Mouse (Mus musculus) ES-Bruce4 (cell line): ENCODE measurements around the gene Fbxw5. TPM values are rescaled to one million over a fixed set of nuclear protein-coding genes. Genes with fewer than 3 reads are reported as not detected.

Source experiments
- H3K27ac ChIP-seq: 2 replicates; pipeline ENCODE4 v1.5.1; 2012; ENCODE audit warnings: low read length, inconsistent platforms; ENCODE audit not compliant: insufficient read depth
- H3K27me3 ChIP-seq: 2 replicates; pipeline ENCODE4 v1.6.1; 2012; ENCODE audit warnings: mild to moderate bottlenecking, low read length, inconsistent platforms; ENCODE audit not compliant: control insufficient read depth, poor library complexity, insufficient read depth, severe bottlenecking
- H3K36me3 ChIP-seq: 2 replicates; pipeline ENCODE4 v1.6.1; 2012; ENCODE audit warnings: inconsistent platforms, mild to moderate bottlenecking, low read length, moderate library complexity; ENCODE audit not compliant: control insufficient read depth, poor library complexity, insufficient read depth, severe bottlenecking
- H3K4me1 ChIP-seq: one replicate; pipeline ENCODE4 v1.8.1; 2011; ENCODE audit warnings: low read length; ENCODE audit not compliant: control insufficient read depth, insufficient read depth
- H3K4me3 ChIP-seq: 2 replicates; pipeline ENCODE4 v1.5.1; 2011; ENCODE audit warnings: low read depth, mild to moderate bottlenecking, low read length
- H3K9ac ChIP-seq: 2 replicates; pipeline ENCODE4 v1.6.1; 2012; ENCODE audit warnings: low read depth, mild to moderate bottlenecking, inconsistent platforms; ENCODE audit not compliant: poor library complexity, severe bottlenecking
- H3K9me3 ChIP-seq: replicated peaks from 2 replicates; pipeline ENCODE4 v1.6.1; 2012; ENCODE audit warnings: mild to moderate bottlenecking, low read length, inconsistent platforms; ENCODE audit not compliant: control insufficient read depth, poor library complexity, insufficient read depth, severe bottlenecking
- CTCF ChIP-seq: IDR thresholded peaks from one replicate; pipeline ENCODE4 v1.8.1; 2011; ENCODE audit warnings: low read depth, low read length
- EP300 ChIP-seq: IDR thresholded peaks from 2 replicates; pipeline ENCODE4 v1.6.1; 2011; ENCODE audit warnings: low read depth, low read length; ENCODE audit not compliant: insufficient read depth
- POLR2A ChIP-seq: IDR thresholded peaks from one replicate; pipeline ENCODE4 v1.8.1; 2011; ENCODE audit warnings: low read length; ENCODE audit not compliant: insufficient read depth
- polyA plus RNA-seq: library from polyadenylated mRNA; stranded (reverse); fragments of >200 nt; gene quantifications from 2 replicates; pipeline ENCODE4 v1.2.4, GENCODE M21; 2011; ENCODE audit warnings: low read depth; ENCODE audit not compliant: missing spikeins, insufficient read depth, insufficient read length

The Fbxw5 gene
- polyA plus RNA-seq = 16.4 and 18.4 TPM in 2 replicates

- H3K36me3 ChIP-seq = no peaks in the 10 kb centered on the region
- H3K27ac ChIP-seq = no peak within 1 kb of the TSS
- H3K9me3 ChIP-seq = no peaks in the 10 kb centered on the region
- no peaks in the 10 kb centered on the region for H3K4me1 ChIP-seq
- no peaks in the 10 kb centered on the region for H3K27me3 ChIP-seq
- H3K4me3 ChIP-seq = peak within 1 kb of the TSS; percentile 88
- TF ChIP-seq EP300 (no peak), CTCF (no peak), POLR2A (no peak)
- peak within 1 kb of the TSS; percentile 67 for H3K9ac ChIP-seq
Measured at GRCm38 (mm10) chr2:25500576-25501405, at the start of gene Fbxw5. Fbxw5 (plus strand) TSS chr2:25500750.

- TF ChIP-seq EP300 = no peak
- TF ChIP-seq CTCF = no peak
- no peak for TF ChIP-seq POLR2A
- Histone ChIP-seq H3K4me1 (peaks cover 2% of the 10 kb centered on the region), H3K9me3 (no peaks in the 10 kb centered on the region), H3K36me3 (no peaks in the 10 kb centered on the region), H3K27me3 (no peaks in the 10 kb centered on the region), H3K4me3 (no peak overlapping the region), H3K9ac (no peak overlapping the region), H3K27ac (no peak overlapping the region)
Measured at GRCm38 (mm10) chr2:25450853-25451647, 49.5 kb upstream of the Fbxw5 start.

- no peaks in the 10 kb centered on the region for H3K9me3 ChIP-seq
- no peak overlapping the region for H3K4me3 ChIP-seq
- no peak for TF ChIP-seq POLR2A
Measured at GRCm38 (mm10) chr2:25452951-25453350, 47.6 kb upstream of the Fbxw5 start.

GRCm38 (mm10) chr2:25456205-25456953 lies 44.2 kb upstream of the Fbxw5 start, which contains the start of gene Clic3:
Clic3 (plus strand) TSS chr2:25456838.
- Histone ChIP-seq H3K9me3 (no peaks in the 10 kb centered on the region), H3K9ac (no peak within 1 kb of the TSS), H3K27me3 (no peaks in the 10 kb centered on the region), H3K4me1 (peaks cover 8% of the 10 kb centered on the region), H3K27ac (no peak within 1 kb of the TSS), H3K4me3 (no peak within 1 kb of the TSS), H3K36me3 (no peaks in the 10 kb centered on the region)
- TF ChIP-seq POLR2A (no peak), EP300 (no peak), CTCF (no peak)

More at GRCm38 (mm10) chr2:25452951-25453350, 47.6 kb upstream of the Fbxw5 start:
- Histone ChIP-seq H3K27ac (no peak overlapping the region), H3K27me3 (no peaks in the 10 kb centered on the region), H3K4me1 (peaks cover 7% of the 10 kb centered on the region), H3K9ac (no peak overlapping the region), H3K36me3 (no peaks in the 10 kb centered on the region)

- H3K27ac ChIP-seq = no peak overlapping the region
- TF ChIP-seq EP300 (no peak), POLR2A (no peak), CTCF (no peak)
- no peaks in the 10 kb centered on the region for H3K36me3 ChIP-seq
- no peaks in the 10 kb centered on the region for H3K9me3 ChIP-seq
- no peaks in the 10 kb centered on the region for H3K27me3 ChIP-seq
- H3K4me3 ChIP-seq = no peak overlapping the region
- H3K4me1 ChIP-seq = peaks cover 9% of the 10 kb centered on the region
- no peak overlapping the region for H3K9ac ChIP-seq
Measured at GRCm38 (mm10) chr2:25457022-25457896, 43.3 kb upstream of the Fbxw5 start.
